8 mouse cellular contexts compared by ENCODE assay signal in the genomic region with DNA sequence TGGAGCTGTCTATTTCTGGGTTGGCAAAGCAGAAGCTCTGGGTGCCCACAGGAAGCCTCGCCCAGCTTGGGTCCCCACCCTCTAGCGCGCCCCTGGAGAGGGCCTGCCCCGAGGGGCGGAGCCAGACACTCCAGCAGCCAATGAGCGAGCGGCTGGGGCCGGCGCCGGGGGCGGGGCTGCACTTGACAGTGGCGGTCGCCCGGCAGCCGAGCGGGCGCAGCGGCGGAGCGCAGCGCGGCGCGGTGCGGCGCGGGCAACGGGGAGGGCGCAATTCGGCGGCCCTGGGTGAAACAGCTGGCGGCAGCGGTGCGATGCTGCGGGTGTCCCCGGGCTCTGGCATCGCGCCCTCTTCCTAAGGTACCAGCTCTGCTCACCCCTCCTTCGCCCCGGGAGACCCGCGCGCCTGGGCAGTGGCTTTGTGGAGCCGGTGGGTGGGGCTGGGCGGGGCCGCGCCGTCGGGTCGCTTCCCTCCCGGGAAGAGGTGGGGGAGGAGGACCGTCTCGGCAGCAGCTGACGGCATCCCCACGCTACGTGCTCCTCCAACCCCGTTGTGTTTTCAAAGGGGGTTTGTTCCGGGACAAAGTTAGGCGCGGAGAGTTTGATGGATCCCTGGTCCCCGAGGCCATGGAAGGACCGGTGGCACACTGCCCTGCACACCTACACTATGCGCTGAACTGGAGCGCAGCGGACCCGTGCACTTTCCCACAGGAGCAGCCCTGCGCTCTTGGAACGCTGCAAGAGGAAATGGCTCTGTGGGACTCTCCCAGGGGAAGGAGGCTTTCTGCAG. TPM values are rescaled to one million over a fixed set of nuclear protein-coding genes. Genes with fewer than 3 reads are reported as not detected.
DNase-seq lines count a peak whose midpoint lies in the region; ATAC-seq and TF ChIP-seq lines count a peak whose summit lies in the region.

A gene (plus strand): TSS at position 191 of the 787 bp plus-strand sequence.

- no peak for TF ChIP-seq EP300 in MEL (IDR thresholded peaks at IDR 0.05; ENCODE audit: low read depth in 1 of 2, low read length in 2 of 2)

- TF ChIP-seq CTCF in MEL (IDR thresholded peaks at IDR 0.05 in 2 of 3, conservative IDR thresholded peaks at IDR 0.05 in 1 of 3; ENCODE audit: control insufficient read depth in 1 of 3, insufficient read depth in 1 of 3, low read depth in 2 of 3, low read length in 3 of 3, poor library complexity in 1 of 3, severe bottlenecking in 1 of 3): no peak
- no peak for TF ChIP-seq CTCF in thymus, adult 2 months (IDR thresholded peaks at IDR 0.05; ENCODE audit: borderline replicate concordance, control insufficient read depth, extremely low read depth, insufficient read depth, low read length, poor library complexity)

- peak within 1 kb of the TSS; percentile 79 for H3K9ac ChIP-seq in MEL (ENCODE audit: control insufficient read depth, low read depth, low read length, poor library complexity, severe bottlenecking)
- H3K9ac ChIP-seq in lung, embryonic 16.5 days (ENCODE audit: low read length): peak within 1 kb of the TSS; percentile 55

- peaks cover 2 to 13% of the 10 kb centered on the region in 2 experiments; a peak in 3 of 4 replicates for H3K4me1 ChIP-seq in MEL (ENCODE audit: control insufficient read depth in 1 of 2, insufficient read depth in 2 of 2, low read length in 2 of 2)
- H3K4me1 ChIP-seq in hindbrain, embryonic 10.5 days (replicated peaks): peaks cover 19% of the 10 kb centered on the region
- peaks cover 3% of the 10 kb centered on the region for H3K4me1 ChIP-seq in lung, embryonic 16.5 days (replicated peaks; ENCODE audit: control insufficient read depth, insufficient read depth, low read length)
- peaks cover 13% of the 10 kb centered on the region for H3K4me1 ChIP-seq in thymus, adult 2 months (replicated peaks; ENCODE audit: control insufficient read depth, insufficient read depth, low read length)

- H3K27me3 ChIP-seq in MEL (ENCODE audit: control insufficient read depth in 1 of 2, insufficient read depth in 2 of 2, low read length in 2 of 2): no peaks in the 10 kb centered on the region
- peaks cover 29% of the 10 kb centered on the region for H3K27me3 ChIP-seq in hindbrain, embryonic 10.5 days (ENCODE audit: insufficient read depth, poor library complexity, severe bottlenecking)
- no peaks in the 10 kb centered on the region; the same call in 1 of the 2 replicates for H3K27me3 ChIP-seq in lung, embryonic 16.5 days (ENCODE audit: control insufficient read depth, insufficient read depth, low read depth, low read length)
- no peaks in the 10 kb centered on the region for H3K27me3 ChIP-seq in thymus, adult 2 months (ENCODE audit: control insufficient read depth, insufficient read depth, low read length)

- peak within 1 kb of the TSS; percentile 35 for H3K27ac ChIP-seq in MEL (ENCODE audit: control insufficient read depth, low read depth, low read length)
- H3K27ac ChIP-seq in hindbrain, embryonic 10.5 days: peak within 1 kb of the TSS; percentile 87
- no peak within 1 kb of the TSS for H3K27ac ChIP-seq in lung, embryonic 16.5 days (ENCODE audit: low read length)
- no peak within 1 kb of the TSS for H3K27ac ChIP-seq in thymus, adult 2 months (ENCODE audit: control insufficient read depth, insufficient read depth, low read length)

- H3K4me3 ChIP-seq in MEL (ENCODE audit: control insufficient read depth in 1 of 2, insufficient read depth in 1 of 2, low read depth in 2 of 2, low read length in 2 of 2): peak within 1 kb of the TSS; percentile 80 to 83
- H3K4me3 ChIP-seq in hindbrain, embryonic 10.5 days: peak within 1 kb of the TSS; percentile 79
- H3K4me3 ChIP-seq in lung, embryonic 16.5 days (ENCODE audit: low read length): peak within 1 kb of the TSS; percentile 62
- H3K4me3 ChIP-seq in thymus, adult 2 months (ENCODE audit: control insufficient read depth, insufficient read depth, low read length): peak within 1 kb of the TSS; percentile 73

- TF ChIP-seq POLR2A in MEL (IDR thresholded peaks at IDR 0.05; ENCODE audit: control insufficient read depth in 1 of 2, insufficient read depth in 1 of 2, low read depth in 1 of 2, low read length in 2 of 2, poor library complexity in 1 of 2): peak; percentile 62 to 95; a peak in 3 of 4 replicates
- TF ChIP-seq POLR2A in thymus, adult 2 months (IDR thresholded peaks at IDR 0.05; ENCODE audit: control insufficient read depth, extremely low read depth, insufficient read depth, low read length, poor library complexity): peak; percentile 82

- H3K79me2 ChIP-seq in MEL (ENCODE audit: control insufficient read depth, insufficient read depth, low read length, poor library complexity): no peaks in the 10 kb centered on the region

- peaks cover 0 to 10% of the 10 kb centered on the region in 2 experiments; a peak in 2 of 4 replicates for H3K36me3 ChIP-seq in MEL (ENCODE audit: control insufficient read depth in 1 of 2, insufficient read depth in 2 of 2, low read length in 2 of 2)
- no peaks in the 10 kb centered on the region for H3K36me3 ChIP-seq in hindbrain, embryonic 10.5 days
- no peaks in the 10 kb centered on the region for H3K36me3 ChIP-seq in lung, embryonic 16.5 days (ENCODE audit: control insufficient read depth, insufficient read depth, low read length)
- no peaks in the 10 kb centered on the region for H3K36me3 ChIP-seq in thymus, adult 2 months (ENCODE audit: control insufficient read depth, insufficient read depth, low read length)

- no peaks in the 10 kb centered on the region for H3K9me3 ChIP-seq in MEL (replicated peaks; ENCODE audit: insufficient read depth, low read length)
- H3K9me3 ChIP-seq in hindbrain, embryonic 10.5 days: peaks cover 5% of the 10 kb centered on the region; the same call in 1 of the 2 replicates
- peaks cover 3% of the 10 kb centered on the region; the same call in 1 of the 2 replicates for H3K9me3 ChIP-seq in lung, embryonic 16.5 days (ENCODE audit: control insufficient read depth, low read length)

- peak; percentile 98 for DNase-seq in MEL (ENCODE audit: low read depth, low spot score)
- DNase-seq in cerebellum, adult 9-11 months: peak; percentile 82
- DNase-seq in frontal cortex, adult 2 months (ENCODE audit: extremely low spot score in 1 of 2, low spot score in 1 of 2): peak; percentile 87 to 96
- peak; percentile 87 for DNase-seq in hindbrain, embryonic 10.5 days (ENCODE audit: low spot score)
- DNase-seq in layer of hippocampus, adult 9-11 months: peak; percentile 96
- DNase-seq in ovary, adult 18-20 months (ENCODE audit: low spot score): peak; percentile 87
- peak; percentile 99 for DNase-seq in thymus, adult 2 months

- peak; percentile 99 for ATAC-seq in lung, embryonic 16.5 days (ENCODE audit: low read depth)

- TF ChIP-seq RAD21 in MEL (IDR thresholded peaks at IDR 0.05; ENCODE audit: low read depth, low read length): no peak

- WGBS in hindbrain, embryonic 10.5 days: under 1% methylated on average over 68 of the region's 68 CpGs
- WGBS in lung, embryonic 16.5 days: under 1% methylated on average over 47 of the region's 68 CpGs
- WGBS in thymus, adult 2 months: under 1% methylated on average over 66 of the region's 68 CpGs

- peak within 1 kb of the TSS; percentile 67 for H3K4me2 ChIP-seq in lung, embryonic 16.5 days (ENCODE audit: low read depth, low read length)

TF ChIP-seq in MEL, 35 proteins besides CTCF, POLR2A, EP300 and RAD21 (continues in another document):
- no peak for TF ChIP-seq ZC3H11A (IDR thresholded peaks at IDR 0.05; ENCODE audit: low read depth, low read length)
- TF ChIP-seq MYB (IDR thresholded peaks at IDR 0.05; ENCODE audit: low read depth, low read length): no peak; the same call in 1 of the 2 replicates
- TF ChIP-seq SMC3 (IDR thresholded peaks at IDR 0.05; ENCODE audit: low read depth, low read length): no peak
- no peak for TF ChIP-seq ZKSCAN1 (IDR thresholded peaks at IDR 0.05; ENCODE audit: low read depth, low read length)
- 0 out of 2 replicates have a peak, but pooled peaks have one; percentile 53 for TF ChIP-seq CHD1 (IDR thresholded peaks at IDR 0.05; ENCODE audit: low read depth, low read length)
- no peak for TF ChIP-seq USF1 (IDR thresholded peaks at IDR 0.05; ENCODE audit: low read depth, low read length)
- TF ChIP-seq ETS1 (IDR thresholded peaks at IDR 0.05; ENCODE audit: low read depth, low read length): peak; percentile 57; the same call in 1 of the 2 replicates
- no peak; the same call in 1 of the 2 replicates for TF ChIP-seq BHLHE40 (IDR thresholded peaks at IDR 0.05; ENCODE audit: borderline replicate concordance, low read depth, low read length)
- no peak for TF ChIP-seq UBTF (IDR thresholded peaks at IDR 0.05; ENCODE audit: borderline replicate concordance, insufficient read depth, low read depth, low read length)
- 0 out of 2 replicates have a peak, but pooled peaks have one; percentile 64 for TF ChIP-seq MEF2A (IDR thresholded peaks at IDR 0.05; ENCODE audit: extremely low read depth, insufficient replicate concordance, low read depth, low read length, poor library complexity, severe bottlenecking)
- peak; percentile 53 for TF ChIP-seq NELFE (IDR thresholded peaks at IDR 0.05; ENCODE audit: low read depth, low read length)
- 0 out of 2 replicates have a peak, but pooled peaks have one; percentile 8 for TF ChIP-seq ELF1 (IDR thresholded peaks at IDR 0.05; ENCODE audit: low read depth, low read length)
- TF ChIP-seq ZMIZ1 (IDR thresholded peaks at IDR 0.05; ENCODE audit: low read depth, low read length): peak; percentile 59
- TF ChIP-seq TCF12 (IDR thresholded peaks at IDR 0.05; ENCODE audit: low read depth, low read length): peak; percentile 56; the same call in 1 of the 2 replicates
- no peak; the same call in 1 of the 2 replicates for TF ChIP-seq ZNF384 (IDR thresholded peaks at IDR 0.05; ENCODE audit: low read depth, low read length)
- no peak for TF ChIP-seq HCFC1 (IDR thresholded peaks at IDR 0.05; ENCODE audit: low read depth, low read length)
- TF ChIP-seq RCOR1 (IDR thresholded peaks at IDR 0.05; ENCODE audit: low read depth, low read length): 0 out of 2 replicates have a peak, but pooled peaks have one; percentile 6
- TF ChIP-seq POLR2AphosphoS5 (IDR thresholded peaks at IDR 0.05; ENCODE audit: borderline replicate concordance, low read depth, low read length): no peak
- peak; percentile 52; the same call in 1 of the 2 replicates for TF ChIP-seq NRF1 (IDR thresholded peaks at IDR 0.05; ENCODE audit: insufficient read depth, low read depth, low read length, poor library complexity, severe bottlenecking)
- peak; percentile 54; the same call in 1 of the 2 replicates for TF ChIP-seq TBP (IDR thresholded peaks at IDR 0.05; ENCODE audit: low read depth, low read length)

RNA-seq across cellular contexts. Expression of the gene that starts here (rescaled TPM):
- total RNA-seq in MEL (2012; rRNA removed): 2.3 TPM in 2 replicates
- polyA plus RNA-seq in MEL (2012; ENCODE audit: insufficient read depth in 1 of 2, insufficient read length in 2 of 2, low read depth in 1 of 2, low replicate concordance in 2 of 2, missing spikeins in 1 of 2): 1 to 10 TPM in 1 of 2 experiments, not detected in 1; 1.9 TPM
- 73.7 and 80.9 TPM in 2 replicates for polyA plus RNA-seq in frontal cortex, adult 2 months (2012; rRNA removed)
- 4.9 and 12.5 TPM in 2 replicates for polyA plus RNA-seq in hindbrain, embryonic 10.5 days (2016; fragmentation: Nextera tagmentation; extraction: Ambion mirVana)
- polyA plus RNA-seq in lung, embryonic 16.5 days (2015; fragmentation: Nextera tagmentation; extraction: Ambion mirVana): 8.9 and 9.7 TPM in 2 replicates
- polyA plus RNA-seq in thymus, adult 2 months (2012; rRNA removed): 9.3 and 9.8 TPM in 2 replicates

Comparison
In these comparisons a context has a peak if more than half of its experiments do, and no peak if none do; other contexts are left out.
1. H3K27ac ChIP-seq: peak in MEL (single experiment) and hindbrain, embryonic 10.5 days (single experiment); none in lung, embryonic 16.5 days (single experiment) and thymus, adult 2 months (single experiment).
2. Peak in every context shown above with its lines, with median percentiles within 50 percentile points of each other: DNase-seq and H3K4me3 ChIP-seq.